Mouse (Mus musculus): ENCODE data around the gene Msrb3.

GRCm38 (mm10) chr10:120848677-120849076, 50.2 kb downstream of the Msrb3 start:
- no peak for TF ChIP-seq POLR2A (IDR thresholded peaks at IDR 0.05; ENCODE audit: low read depth, low read length)
- no peak for TF ChIP-seq CTCF (conservative IDR thresholded peaks at IDR 0.05; ENCODE audit: insufficient read depth, insufficient read length, low read depth, low read length)

All from kidney, adult 2 months (tissue).